Mouse (Mus musculus): ENCODE measurements around the gene Flrt1.
"Not testable (repeated sequence)": the region's sequence is repeated elsewhere in the genome, so short reads cannot be mapped to it uniquely, and the experiment has no call there.

Gene Flrt1

DNA sequence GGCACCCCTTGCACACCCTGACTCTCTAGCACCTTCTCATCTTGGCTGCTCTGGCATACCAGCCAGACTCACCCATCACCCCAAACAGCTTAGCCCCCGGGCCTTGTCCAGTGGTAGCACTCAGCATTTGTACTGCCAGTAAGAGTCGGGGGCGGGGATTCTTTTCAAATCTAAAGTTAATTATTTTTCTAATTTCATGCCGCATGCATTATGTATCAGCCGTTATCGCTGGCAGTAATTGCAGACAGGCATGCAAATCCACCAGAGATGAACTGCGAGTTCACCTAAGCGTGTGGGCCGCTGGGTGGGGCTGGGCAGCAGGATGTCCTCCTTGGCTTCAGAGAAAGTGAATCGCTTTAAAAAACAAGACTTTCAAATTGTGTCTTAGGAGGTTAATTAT, 3.5 kb downstream of the Flrt1 start:
- no peak for DNase-seq

DNA sequence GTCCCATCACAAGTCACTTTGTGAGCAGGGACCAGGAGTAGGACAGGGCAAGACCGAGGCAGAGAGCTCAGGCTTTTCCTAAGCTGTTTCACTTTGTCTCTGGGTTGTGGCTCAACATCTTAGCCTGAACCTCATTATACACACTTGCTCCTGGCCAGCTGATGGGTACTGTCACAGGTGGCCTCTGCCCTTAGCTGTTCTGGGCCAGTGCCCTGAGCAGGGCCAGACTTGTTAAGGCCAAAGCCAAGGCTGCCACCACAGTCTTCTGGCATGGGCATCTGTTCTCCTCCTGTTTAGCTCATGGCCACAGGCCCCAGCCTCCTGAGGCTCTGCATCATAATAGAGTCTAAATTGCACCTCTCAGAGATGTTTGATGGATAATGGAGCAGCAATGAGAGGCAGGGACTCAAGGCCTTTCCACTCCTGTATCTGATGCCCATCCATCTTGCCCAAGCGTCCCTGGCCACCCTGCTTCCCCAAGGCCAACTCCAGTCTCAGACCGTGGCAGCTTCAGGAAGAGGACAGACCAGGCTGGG, 5.8 kb downstream of the Flrt1 start:
- no peak for DNase-seq

DNA sequence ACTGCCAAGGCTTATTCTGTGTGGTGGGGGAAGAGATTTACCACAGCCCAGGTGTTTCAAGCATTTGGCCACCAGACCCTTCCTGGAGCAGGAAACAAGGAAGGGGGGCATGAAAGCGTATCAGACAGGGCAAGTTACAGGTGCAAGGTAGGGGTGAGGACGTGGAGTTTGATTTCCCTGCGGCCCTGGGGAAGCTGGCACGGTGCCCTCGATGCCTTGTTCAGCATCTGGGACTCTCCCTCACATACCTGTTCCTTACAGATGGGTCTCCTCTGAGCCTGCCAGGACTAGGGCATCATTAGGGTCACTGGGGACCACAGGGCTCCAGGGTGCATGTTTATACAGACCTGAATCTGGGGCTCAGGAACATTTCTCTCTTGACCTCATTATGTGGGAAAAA, 12.8 kb downstream of the Flrt1 start:
- DNase-seq: no peak

DNA sequence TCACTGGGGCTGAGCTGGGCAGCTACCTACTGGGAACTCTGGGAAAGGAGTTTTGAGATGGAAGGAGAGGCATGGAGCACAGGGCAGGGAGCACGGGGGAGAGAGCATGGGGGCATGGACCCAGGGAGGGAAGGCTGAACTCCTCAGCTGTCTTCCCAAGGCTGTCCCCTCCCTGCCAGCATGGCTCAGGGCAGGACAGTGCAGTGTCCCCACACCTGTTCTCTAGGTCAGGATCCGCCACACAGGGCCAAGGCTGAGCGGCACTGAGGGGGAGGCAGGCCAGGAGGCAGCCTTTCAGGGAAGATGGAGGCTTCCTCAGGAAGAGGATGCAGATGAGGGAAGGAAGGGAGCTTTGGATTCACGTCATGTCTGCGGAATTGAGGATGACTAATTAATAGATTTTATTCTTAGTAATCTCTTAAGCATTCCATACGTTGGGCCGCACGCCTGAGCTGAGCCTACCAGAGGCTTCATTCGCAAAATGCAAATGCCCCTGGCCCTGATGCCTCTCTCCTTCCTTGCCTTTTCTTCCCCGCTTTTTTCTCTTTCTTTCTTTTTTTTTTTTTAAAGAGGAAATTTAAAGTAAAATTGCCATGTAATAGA, 14.0 kb downstream of the Flrt1 start:
- no peak for DNase-seq

DNA sequence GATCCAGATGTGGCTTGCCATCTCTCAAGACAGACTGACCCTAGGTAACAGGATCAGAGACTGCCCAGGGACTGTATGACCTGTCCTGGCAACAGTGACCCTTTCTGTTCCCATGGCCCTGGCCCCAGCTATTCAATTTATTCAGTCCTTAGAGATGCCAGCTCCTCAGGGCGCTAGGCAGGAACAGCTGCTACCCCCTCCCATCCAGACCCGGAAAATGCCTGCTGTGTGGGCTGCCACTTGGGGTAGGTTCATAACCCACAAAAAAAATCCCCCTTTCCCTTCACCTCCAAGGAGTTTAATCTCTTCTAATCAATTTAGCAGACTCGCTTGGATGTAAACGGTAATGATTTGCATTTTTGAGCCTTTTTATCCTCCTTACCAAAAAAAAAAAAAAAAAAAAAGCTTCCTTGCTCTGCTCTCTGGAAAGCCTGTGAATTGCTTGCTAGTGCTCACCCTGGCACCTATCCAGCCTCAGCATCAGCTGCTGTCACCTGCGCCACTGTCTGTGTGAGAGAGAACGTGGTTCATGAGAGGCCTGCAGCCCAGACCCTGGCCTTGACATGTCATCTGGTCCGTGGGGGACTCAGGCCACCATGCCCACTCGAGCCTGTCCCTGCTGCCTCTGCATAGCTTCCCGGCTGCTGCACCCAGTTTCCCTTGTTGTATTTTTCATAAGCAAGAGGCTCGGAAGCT, 15.0 kb downstream of the Flrt1 start:
- no peak for DNase-seq

DNA sequence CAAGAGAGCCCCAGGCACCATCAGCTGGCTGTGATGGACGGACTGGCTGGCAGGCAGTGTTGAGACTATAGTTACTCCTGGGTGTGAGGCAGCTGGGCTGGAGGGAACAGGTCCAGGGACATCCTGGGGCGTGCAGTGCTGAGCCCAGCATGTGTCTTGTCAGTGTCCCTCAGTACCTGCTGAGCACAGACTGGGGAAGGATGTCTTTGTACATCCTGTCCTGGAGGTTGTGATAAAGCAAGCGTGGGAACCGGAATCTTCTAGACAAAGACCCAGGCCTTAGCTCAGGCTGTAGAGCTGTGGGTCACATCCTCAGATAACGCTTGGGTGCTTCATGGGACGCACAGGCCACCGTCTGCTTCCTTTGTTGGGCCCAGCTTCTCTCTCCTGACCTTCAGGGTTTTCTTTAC, 15.7 kb downstream of the Flrt1 start:
- DNase-seq: no peak

DNA sequence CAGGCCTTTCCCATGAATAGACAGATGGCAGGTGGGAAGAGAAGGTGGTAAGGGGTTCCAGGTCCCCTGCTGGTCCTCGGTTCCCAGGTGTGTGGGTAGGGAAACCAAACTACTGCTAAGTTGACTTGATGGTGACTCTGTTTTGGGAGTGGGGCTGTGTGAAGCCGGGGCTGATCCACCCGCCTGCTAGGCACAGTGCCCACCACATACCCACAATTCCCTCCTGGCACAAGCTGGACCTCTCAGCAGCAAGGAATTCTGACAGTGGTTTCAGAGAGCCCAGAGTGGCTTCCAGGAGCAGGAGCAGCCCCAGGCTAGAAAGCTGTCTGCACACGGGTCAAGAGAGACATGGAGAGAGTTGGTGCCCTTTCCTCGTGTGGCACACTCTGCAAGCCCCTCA, 16.5 kb downstream of the Flrt1 start:
- no peak for DNase-seq

DNA sequence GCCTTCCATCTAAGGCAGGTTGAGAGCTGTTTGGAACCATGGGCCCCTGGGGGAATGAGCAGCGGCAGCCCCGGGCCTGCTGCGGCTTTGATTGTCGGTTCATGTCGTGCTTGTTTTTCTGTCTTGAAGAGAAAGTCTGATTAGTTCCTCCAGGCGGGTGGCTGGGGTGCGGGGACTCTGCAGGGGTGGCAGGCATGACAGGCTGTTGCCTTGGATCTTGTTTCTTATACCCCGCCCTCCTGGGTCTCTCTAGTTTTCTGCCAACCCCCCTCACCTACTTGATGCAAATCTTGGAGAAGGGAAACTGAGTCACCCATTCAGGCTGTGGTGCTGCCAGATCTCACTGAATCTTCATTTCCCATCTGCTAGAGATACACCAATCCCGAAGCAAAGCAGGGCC, 17.0 kb downstream of the Flrt1 start:
- no peak for DNase-seq

DNA sequence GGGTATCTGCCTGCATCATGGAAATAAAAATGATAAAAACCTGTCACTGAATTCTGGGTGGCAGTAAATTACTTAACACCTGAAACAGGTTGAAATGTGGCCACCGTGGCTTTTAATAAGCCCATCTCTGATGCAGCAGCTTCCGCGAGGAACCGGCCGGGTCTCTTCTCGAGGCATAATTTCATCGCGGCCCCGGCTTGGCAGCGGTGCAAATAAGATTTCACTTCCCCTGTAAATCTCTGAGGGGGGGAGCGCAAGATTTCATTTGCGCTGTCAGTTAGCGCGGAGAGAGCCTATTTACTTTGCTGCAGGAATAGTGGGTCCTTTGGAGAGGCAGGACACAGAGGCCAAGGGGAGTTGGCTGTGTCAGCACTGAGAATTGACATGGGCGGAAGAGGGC, 20.8 kb downstream of the Flrt1 start:
- no peak for DNase-seq

DNA sequence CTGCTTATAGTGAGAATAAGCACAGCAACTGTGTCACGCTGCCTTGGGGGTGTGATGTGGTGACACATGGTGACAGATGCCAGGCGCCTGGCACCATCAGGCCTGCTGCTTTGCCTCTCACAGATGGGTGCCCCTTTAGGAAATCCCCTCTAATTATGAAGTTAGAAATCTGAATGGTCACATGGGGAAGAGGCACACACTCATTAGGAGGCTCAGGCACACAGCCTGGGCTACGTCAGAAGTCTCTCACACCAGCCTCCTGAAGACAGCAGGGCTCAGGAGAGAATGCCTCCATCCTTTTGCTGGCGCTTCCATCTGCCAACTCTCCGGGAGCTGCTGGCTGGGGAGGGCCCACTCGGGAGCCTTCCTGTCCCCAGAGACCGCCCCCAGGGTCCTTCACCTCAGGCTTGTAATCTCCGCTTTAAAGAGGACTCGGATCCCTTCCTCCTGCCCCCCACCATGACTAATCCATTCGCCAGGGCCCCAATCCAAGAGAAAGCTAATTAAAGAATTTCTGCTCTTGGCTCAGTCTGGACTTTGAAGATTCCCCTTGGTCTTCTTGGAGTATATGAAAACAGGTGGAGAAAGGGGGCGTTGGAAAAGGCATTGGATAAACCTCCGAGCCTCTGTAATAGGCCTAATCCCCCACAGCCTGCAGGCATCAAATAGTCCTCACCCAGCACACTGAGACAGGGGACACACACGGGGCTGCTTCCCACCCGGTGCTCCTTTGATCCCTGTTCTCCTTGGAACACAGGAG, 22.3 kb downstream of the Flrt1 start:
- DNase-seq: no peak

DNA sequence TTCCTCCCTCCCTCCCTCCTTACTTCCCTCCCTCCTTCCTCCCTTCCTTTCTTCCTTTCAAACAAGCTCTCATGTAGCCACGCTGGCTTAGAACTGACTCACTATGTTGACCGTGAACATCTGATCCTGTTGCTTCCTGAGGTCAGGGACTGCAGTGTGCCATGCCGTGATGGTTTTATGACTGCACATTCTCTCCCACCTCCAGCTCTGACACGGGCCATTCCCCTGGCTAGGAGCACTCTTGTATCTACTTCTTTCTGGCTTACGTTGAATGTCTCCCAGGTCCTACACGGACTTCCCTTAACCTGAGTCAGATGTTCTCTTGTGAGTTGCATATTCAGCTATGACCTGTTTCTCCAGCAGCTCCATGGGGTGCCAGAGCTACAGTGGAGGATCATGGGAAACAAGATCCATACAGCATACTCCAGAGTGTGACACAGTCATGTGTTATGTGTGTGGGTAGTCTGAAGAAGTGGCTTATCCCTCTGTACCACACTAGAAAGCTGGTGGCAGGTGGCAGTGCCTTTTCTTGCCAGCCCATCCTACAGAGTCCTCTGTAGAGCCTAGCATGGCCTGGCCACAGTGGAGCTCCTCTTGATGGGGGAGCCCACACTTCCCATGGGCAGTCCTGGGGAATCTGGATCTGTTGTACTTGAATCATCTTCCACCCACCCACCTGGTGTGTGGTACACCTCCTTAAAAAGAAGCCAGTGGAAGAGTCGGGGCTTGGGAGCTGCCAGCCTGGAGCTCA, 23.8 kb downstream of the Flrt1 start:
- DNase-seq: no peak

DNA sequence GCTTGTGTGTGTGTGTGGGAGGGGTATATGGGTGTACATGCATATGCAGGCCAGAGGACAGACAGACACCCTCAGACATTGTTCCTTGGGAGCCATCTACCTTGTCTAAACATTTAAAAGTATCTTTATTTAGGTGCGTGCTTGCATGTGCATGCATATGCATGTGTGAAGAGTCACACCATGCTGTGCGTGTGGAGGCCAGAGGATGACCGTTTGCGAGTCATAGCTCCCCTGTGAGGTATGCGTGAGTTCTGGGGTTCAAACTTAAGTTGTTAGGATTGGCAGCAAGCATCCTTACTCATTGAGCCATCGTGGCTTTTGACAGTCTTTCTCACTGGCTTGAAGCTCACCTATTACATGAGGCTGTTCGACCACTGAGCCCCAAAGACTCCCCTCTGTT, 27.3 kb downstream of the Flrt1 start:
- DNase-seq: no peak

DNA sequence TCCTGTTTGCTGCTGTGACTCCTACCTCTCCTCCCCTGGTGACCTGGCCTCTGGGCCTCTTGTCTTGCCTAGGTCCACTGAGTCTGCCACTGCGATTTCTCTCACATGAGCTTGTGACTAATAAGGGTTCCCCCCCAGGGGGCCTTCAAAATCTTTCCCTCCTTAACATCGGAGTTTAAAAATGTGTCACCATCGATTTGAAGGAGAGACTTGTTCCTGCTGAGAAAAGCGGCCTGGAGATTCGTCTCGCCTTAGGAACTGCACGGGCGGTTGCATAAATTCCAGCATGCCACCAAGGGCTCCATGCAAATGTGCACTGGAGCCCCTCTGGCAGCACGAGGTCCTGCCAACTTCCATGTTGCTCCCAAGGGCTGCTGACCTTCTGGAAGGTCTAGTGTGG, 27.9 kb downstream of the Flrt1 start:
- no peak for DNase-seq

DNA sequence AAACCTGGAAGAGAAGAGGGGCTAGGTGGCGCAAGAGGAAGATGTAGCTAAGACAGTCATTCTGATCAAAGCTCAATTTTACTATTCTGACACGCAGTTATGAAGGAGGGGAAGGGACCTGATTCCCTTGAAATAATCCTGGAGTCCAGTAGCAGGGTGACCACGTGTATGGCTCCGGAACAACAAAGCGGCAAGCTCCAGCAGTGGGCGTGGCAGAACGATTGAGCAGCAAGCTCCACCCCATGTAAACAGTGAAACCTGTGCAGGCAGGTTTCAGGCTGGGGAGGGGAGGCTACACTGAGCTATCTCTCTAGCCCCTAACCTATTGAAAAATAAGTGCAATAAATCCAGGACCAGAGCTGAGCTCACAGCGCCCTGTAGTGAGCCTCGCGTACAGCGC, 30.2 kb downstream of the Flrt1 start:
- not testable (repeated sequence) for DNase-seq

DNA sequence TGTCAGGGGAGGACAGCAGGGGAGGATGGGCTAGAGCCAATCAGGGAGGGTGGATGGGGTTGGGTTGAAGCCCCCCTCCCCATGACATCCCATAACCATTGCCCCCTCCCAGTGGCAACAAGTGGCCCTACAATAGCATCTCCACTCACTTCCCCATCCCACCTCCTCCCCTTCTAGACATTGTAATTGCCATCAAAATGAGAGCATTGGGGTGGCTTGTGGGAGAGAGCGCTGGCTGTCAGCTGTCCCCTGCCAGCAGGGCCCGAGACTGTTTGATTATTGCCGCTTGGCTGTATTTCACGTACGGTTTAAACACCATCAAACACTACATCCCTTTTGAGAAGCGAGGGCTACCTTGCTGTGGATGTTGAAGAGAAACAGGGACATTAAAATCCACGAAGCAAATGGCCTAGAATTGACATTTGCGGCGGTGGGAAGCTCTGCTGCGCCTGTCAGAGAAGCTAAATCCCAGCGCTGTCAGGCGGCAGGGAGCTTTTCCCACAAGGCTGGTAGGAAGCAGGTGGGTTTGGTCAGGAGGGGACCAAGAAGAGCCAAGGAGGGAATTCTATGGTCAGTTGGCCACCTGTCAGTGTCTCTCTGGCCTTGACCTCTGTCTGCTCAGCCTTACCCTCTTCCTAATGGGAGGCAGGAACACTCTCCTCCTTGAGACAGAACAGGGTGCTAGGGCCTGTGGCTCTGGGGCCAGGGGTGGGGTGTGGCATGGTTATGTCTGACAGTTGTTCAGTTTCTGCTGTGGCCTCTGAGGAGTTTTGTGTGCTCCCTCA, 31.3 kb downstream of the Flrt1 start:
- no peak for DNase-seq

DNA sequence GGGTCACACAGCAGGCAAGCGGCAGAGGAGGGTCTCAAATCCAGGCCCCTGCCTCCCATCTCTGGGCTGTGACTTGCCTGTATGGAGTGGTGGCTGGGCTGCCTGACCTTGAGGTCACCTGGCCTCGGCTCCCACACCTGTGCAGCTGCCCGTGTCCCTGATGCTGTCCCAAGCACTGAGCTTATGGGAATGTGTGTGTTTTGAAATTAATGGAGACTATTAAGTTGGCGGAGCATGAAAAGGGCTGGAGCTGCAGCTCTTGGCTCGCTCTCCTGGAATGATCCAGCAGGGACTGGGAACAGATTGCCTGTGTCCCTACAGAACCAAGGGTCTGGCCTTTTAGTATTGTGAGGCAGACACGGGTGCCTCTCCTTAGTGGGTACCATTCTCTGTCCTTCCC, 33.3 kb downstream of the Flrt1 start:
- no peak for DNase-seq

DNA sequence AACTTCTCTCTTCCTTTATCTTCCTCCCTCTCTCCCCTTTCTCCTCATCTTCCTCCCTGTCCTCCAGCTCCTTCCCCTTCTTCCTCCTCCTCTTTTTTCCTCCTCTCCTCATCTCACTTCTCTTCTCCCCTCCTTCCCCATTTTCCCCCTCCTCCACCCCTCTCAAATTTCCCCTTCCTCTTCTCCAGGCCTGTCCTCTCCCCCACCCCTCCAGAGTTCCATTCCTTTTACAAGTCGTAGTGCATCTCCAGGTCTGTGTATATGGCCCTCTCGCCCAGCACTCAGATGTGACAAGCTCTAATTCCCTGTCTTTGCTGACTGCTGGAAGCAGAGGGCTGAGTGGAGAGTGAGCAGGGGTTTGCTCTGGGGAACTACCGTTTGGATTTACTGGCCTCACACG, 34.8 kb downstream of the Flrt1 start:
- no peak for DNase-seq

DNA sequence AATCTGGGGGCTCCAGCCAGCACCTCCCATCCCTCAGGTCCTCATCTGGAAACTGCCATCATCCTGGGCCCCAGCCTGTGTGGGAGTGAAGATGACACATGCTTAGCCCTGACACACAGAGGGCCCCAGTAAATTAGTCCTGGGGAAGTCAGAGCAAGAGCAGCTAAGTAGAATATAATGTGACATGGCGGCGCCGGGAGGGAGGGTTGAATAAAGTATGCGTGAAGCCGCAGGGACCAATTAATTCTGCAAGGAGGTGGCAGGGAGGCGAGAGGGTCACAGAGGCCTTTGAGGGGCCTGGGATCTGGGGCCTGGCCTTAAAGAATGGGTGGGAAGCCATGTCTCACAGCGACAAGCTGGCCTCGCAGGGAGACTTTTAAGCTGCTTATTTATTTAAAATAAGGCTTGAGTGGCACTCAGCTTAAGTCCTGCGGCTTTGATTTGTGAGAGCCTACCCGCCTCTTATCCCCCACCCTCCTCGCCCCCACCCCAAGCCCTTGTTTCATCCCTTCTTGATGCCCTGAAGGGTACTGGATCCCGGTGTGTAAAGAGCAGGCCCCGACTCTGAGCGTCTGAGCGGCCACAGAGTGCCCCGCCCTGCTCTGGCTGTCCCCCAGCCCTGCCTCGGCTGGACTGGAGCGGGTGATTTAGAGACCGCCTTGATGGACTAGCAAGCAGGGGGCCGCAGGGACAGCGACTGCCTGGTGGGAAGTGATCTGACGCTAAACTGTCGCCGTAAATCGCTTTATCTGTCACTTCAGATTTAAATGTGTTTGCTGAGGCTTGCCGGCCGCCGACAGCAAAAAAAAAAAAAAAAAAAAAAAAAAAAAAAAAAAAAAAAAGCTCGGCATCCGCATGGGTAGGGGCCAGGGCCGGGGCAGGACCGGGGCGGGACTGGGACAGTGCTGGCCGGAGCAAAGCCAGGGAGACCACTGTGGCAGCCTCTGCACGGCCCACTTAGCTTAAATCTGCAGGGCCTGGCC, 35.5 kb downstream of the Flrt1 start:
- no peak for DNase-seq

DNA sequence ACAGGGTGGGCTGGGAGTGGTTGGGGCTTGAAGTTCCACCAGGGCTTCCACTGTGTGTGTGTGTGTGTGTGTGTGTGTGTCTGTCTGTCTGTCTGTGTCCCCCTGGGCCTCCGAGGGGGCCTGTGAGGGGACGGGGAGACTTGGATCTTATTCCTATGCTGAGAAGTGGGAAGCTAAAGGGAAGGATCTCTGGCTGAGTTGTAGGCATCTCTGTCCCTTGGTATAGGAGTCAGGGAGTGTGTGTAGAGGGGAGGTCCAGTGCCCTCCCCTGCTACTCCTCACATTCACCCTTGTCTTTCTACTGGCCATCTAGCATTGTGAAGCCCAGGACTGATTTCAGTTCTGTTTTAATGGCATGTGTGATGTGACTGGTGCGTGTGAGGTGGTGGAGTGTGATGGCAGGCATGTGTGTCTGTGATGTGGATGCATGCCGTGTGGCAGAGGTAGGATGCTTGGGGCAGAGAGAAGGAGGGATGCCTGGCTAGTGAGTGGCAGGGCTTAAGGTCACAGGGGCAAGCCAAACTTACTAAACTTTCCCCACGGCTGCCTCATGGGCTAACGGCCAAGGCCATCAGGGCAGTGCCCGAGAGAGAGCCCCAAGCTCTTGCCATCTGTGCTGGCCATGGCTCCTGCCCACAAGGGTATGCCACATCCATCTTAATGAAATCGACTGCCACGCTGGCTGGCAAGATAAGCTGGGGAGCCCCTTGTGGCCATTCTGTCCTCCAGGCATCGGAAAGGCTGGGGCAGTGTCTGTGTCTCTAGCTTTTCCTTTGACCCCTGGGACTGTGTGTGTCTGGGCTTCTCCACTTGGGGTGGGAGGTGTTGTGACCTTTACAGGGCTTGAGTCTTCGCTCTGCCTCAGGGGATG, 36.6 kb downstream of the Flrt1 start:
- no peak for DNase-seq

DNA sequence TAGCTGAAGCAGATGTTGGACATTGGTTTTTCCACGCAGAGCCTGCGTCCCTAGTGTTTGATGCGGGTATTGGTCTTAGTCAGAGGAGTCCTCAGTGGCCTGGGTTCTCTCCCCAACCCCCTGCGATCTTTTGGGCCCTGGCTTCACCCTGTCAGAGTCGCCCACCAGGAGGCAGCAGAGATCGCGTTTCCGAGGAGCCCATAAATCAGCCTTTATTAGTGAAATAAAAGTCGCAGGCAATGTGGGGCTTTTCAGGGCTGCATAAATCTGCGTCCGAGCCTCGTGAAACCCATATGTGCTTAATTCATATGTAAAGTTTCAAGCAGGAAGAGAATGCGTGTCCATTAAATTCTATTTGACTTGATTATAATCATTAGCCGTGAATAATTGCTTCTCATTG, 37.4 kb downstream of the Flrt1 start:
- peak; percentile 87 for DNase-seq

Data from cerebellum, adult 8-10 months (tissue).